Mouse (Mus musculus): ENCODE data around the gene Pgm5. TPM values are rescaled to one million over a fixed set of nuclear protein-coding genes. Genes with fewer than 3 reads are reported as not detected.
A peak's percentile ranks its signal among the peaks of the same experiment; 100 is the strongest.

The Pgm5 gene
- total RNA-seq, 2 experiments from 2014 or later: 59.6 to 63.6 TPM

DNA sequence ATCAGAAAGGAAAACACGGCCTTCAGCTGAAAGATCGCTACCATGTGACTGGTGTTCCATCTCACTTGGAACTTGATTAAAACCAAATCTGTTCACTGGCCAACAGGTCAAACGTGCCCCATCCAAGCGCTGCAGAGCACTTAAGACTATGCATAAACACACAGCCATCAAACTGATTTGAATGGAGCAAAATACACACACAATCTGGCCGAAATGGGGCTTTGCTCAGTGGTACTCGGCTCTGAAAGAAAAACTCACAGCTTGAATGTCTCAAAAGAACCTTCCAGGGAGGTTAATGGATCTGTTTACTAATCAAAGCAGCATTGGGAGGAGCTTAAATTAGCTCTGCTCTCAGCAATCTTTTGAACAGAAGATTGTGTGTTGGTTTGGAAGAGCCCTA, 81.7 kb downstream of the Pgm5 start:
- DNase-seq (ENCODE audit: low spot score in 2 of 2): no peak

DNA sequence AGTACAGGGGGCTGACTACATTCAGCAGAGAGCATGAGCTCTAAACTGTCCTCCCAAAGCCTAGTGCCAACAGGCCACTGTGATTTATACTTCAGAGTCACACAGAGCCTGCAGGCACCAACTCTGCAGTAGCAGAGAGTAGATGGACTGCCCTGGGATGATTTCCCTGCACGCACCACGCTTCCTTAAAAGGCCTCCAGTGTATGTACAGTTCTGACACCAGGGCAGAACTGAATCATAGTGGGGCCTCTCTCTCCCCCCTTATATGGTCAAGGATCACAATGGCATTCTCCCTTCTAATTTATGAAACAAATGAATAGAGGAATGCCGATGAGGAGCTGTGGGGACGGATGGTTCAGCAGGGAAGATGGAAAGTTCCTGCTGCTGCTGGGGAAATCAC, 91.3 kb downstream of the Pgm5 start:
- no peak for DNase-seq (ENCODE audit: low spot score in 2 of 2)

DNA sequence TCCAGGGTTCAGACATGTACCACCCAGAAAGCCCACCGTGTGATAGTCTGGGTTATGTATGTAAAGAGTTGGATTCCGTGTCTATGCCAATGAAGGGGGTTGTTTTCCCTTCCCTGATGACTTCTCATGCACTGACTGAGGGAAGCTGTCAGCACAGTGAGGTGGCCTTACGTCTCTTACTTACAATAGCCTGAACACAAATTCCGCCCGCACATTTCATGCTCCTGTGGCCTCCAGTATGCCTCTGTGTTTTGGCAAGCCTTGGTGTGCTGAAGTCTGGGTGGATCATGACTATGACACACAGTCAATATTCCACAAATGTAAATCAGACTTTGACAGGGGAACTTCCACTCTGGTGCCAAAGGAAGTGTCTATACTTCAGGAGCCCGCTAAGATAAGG, 94.3 kb downstream of the Pgm5 start:
- no peak for DNase-seq (ENCODE audit: low spot score in 2 of 2)

DNA sequence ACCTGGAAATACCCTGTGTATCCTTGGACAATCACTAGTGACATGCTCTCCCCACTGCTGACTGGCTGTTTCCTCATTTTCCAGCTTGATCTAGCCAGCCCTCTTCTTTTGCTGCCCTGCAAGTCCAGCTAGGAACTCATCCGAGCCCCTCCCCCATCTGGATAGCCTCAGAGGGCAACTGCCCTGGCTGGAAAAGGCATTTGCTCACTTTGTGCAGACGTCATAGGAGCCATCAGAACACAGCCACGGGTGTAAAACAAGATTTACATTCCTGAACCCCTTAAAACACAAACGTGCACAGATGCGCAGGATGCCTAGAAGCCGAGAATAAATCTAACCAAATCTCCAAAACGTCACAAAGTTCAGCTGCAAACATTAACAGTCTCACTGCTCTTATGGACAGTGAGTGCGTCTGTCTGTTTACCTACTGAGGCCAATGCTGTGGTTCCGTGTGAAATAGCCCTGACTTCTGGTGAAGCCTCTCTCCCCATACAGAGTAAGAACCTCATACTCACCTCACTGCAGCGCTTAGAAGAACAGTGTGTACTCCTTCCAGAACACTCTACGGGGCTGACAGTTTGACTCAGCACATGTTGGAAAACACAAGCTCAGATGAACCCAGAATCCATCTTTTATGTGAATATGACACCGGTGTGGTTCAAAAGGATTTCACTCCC, 99.0 kb downstream of the Pgm5 start:
- no peak for DNase-seq (ENCODE audit: low spot score in 2 of 2)

DNA sequence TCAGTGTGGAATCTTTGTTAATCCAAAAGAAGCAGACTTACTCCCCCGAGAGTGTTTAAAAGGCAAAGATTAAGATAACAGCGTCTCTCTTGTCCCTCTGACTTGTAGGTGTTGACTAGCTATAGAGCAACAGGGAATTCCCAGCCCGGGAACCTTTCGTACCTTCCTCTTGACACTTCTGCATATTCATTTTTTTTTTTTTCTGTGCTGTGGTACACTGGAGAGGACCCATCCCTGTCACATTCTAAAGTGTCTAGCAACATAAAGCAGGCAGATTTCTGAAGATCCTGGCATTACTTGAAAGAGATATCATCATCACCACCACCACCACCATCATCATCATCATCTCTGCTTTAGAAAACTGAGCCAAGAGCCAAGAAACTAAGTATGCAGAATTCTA, 105.0 kb downstream of the Pgm5 start:
- no peak for DNase-seq (ENCODE audit: low spot score in 2 of 2)

DNA sequence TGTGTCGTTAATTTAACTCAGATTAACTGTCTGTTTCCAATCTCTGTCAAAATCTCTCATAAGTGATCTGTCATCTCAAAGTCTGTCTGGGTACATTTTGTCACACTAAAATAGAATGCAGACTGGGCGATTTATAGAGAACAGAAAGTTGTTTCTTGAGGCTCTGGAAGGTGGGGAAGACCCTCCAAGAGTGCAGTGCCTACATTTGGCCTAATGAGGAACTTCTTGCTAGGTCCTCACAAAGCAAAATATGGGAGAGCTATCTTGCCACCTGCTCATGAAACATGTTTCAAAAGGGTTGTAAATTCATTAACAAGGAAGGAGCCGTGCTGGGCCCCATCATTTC, 107.2 kb downstream of the Pgm5 start:
- no peak for DNase-seq (ENCODE audit: low spot score in 2 of 2)

DNA sequence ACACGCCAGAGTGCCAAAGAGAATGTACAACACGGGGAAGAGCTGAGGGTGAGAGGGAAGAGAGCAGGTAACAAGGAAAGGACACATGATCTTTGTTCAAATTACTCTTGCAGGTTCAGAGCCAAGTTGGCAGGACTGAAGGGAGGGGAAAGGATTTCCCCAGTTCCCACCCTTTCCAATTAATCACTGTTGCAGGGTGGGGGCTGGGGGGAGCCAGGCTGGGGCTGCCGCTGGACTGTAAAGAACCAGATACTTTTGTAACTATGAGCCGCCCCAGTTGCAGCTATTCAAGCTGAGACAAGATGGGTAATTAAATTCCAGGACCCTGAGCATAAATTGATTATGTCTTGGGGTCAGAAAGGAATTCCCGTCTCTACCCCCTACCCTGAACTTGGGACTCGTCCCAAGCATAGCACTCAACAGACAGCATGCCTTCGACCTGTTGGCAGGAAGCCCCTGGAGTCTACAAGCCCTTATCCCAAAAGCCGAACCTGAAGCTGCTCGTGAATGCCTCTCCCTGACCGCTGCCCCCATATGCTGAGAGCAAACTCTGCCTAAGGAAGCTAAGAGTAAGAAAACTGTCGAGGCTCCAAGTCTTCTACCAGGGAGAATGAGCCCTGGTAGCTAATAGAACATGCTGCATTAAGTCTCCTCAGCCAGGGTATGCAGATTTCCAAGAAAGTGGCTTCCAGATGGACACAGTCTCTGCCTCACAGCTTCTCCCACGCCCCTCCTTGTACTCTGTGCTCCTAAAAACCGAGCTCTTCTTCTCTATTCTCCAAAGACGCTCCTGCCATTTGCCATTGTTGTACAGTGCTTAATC, 107.8 kb downstream of the Pgm5 start:
- DNase-seq (ENCODE audit: low spot score in 2 of 2): no peak

DNA sequence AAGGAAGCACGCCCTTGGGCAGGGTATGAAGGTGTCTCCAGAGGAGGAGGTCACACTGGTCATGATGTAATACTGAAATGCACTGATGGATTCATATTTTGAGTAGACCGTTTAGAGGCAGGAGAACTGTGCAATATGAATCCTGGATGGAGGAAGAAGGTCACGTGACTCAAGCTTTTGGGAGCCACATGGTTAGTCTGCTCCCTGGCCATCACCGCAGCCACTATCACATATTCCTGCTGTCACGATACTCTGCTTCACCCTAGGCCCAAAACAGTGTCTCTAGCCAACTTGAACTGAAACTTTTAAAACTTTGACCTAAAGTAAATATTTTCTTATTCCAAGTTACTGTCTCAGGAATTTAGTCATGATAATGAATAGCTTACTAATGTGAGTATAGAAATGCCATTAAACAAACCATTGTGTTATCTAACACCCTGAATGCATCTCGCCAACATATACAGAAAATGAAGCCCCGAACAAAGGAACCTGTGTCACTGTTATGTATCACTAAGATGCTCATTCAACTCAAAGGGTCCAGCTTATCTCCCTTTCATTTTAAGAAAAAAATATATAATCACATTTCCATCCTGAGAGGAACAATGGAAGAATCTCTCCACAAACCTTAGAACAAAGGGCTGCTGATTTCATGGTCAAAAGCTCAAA, 108.6 kb downstream of the Pgm5 start:
- DNase-seq (ENCODE audit: low spot score in 2 of 2): no peak

DNA sequence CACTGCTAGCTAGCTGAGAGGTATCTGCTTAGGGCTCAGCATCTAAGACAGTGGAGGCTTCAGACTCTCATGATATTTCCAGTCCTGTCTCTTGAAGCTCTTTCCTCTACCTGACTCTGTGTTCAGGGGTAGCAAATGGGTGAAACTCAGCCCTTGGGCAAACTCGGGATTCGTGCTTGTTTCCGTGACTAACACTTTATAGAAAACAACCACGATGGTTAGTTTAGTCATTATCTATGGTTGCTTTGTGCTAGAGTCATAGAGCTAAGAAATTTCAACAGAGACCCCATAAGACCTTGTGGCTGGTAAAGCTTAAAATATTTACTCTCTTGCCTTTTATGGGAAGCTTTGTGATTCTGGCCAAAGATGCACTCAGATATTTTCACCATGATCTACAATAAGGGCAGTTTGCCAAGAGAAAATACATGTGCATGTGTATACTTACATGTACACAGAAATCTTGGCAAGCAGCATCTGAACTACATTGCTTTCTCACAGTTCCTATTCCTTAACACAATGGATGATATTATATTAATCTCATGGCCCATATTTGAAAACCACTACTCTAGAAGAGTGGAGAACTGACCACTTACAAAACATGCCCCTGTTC, 115.3 kb downstream of the Pgm5 start:
- DNase-seq (ENCODE audit: low spot score in 2 of 2): no peak

DNA sequence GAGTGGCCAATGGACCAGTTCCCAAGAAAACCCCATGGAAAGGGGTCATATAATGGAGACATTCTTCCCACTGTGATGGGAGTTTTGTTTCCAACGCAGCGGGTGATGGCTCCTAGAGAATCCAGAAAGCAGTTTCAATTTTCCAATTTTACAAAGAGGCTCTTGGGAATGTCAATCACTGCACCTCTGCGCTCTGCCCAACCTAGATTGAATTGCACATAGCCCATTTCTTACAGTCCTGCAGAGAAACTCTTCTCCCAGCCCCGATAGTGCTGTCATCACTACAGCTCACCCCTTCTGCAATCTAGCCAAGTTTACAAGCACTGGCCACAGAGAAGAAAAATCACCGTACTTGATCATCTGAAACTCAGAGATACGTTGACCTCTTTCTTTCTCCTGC, 119.0 kb downstream of the Pgm5 start:
- DNase-seq (ENCODE audit: low spot score in 2 of 2): no peak

DNA sequence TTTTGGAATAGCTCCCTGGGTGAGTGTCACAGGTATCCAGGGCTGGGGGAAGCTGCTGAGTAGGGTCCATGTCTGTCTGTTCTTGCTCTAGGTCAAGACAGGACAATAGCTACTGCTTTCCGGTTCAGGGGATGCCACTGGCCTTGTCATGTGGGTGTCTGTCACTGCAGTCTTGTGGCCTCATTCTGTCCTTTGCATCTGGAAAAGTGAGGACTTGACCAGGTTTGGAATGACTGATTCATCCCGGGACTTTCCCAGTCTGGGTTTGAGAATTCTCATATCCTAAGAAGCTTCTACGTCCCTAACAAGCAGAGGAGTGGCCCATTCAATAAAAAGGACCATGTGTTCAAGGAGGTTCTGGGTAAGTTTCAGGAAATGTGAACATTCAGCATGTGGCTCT, 122.9 kb downstream of the Pgm5 start:
- no peak for DNase-seq (ENCODE audit: low spot score in 2 of 2)

DNA sequence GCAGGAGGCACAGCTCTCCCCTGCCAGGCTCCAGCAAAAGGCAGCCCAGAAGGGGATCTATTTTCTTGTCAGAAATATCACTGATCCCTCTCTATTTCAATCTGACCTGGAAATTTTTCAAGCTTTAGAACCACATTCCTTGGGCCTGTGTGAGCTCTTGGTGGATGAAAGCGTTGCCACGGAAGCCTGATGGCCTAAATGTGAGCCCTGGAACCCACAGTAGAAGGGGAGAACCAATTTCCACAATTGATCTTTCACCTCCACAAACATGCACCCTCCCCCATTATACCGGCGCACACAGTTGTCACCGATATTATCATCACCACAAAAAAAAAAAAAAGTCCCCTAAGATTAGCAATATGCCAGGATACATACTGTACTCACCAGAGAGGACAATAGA, 123.6 kb downstream of the Pgm5 start:
- no peak for DNase-seq (ENCODE audit: low spot score in 2 of 2)

DNA sequence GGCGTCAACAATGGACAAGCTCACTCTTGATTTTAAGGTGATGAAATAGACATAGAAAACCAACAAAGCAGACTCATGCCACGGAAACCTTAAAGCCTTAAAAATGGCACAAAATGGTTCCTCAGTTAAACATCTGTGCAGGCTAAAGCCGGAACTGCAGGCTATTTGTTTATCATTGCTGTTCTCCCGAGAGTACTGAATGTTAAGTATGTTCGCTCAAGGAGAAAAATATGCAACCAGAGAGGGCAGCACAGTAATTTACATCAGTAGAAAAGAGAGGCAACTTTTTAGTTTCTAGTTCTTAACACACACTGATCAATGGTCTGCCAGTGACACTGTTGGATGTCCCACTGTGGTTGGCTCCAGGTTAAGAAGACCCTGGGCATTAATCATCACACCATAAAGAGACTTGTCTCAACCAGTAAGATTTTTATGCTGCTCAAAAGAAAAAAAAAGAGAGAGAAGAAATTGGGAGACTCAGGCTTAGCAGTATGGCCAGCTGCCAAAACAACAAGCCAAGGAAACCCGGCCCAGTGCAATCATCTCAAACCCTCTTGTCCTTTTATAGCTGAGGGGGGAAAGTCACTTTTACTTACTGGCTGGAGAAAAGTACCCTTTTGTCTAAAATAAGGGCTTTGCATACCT, 126.0 kb downstream of the Pgm5 start:
- DNase-seq (ENCODE audit: low spot score in 2 of 2): peak; percentile 29 to 53

DNA sequence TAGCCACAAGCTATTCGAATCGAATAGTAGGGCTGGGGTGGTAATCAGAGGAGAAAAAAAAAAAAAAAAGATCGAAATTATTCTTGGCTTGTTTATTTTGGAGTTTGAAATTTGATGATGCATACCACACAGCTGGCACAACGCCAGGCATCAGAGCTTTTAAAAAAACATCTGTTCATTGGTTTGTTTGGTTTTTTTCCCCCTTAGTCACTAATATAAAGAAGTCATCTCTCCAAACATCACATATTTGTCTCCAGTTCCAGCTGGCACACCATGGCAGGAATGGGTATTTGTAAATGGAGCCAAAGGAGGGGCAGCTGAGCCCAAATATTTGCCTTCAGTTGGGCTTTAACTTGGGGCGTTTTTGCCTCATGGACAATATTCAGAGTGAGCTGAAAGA, 131.0 kb downstream of the Pgm5 start:
- peak in 1 of 2 experiments; percentile 51 for DNase-seq (ENCODE audit: low spot score in 2 of 2)

DNA sequence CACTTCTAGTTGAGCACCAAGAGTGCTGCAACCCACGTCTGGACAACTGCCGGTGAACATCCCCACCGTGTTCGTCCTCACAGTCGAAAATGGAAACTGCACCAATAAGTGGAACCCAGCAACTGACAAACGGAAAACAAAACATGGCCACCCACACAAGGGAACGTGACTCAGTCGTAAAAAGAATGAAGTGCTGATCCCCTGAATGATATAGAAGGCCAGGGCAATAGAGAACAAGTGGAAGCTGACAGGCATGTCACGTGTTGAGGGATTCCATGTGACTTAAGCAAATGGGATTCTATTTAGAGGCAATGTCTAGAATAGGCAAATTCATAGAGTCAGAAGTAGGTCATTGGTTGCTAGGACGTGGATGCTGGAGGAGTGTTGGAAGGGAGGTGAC, 137.3 kb downstream of the Pgm5 start:
- DNase-seq (ENCODE audit: low spot score in 2 of 2): no peak

DNA sequence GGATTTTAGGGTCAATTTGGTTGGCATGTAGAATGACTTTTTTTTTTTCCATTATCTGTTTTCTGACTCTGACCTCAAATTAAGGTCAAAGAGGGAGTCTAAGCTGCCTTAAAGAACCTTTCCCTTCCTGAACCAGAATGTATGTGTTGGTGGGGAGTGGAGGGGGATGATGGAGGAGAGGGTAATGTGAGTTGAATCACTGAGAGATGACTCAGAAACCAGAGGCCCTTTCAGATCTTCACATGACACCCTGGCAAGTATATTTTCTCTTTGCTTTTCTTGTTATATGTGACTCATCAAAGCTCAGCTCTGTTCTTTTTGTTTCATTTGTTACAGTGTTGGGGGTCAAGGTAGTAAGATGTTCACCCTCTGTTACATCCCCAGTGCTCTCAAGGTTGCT, 141.2 kb downstream of the Pgm5 start:
- DNase-seq (ENCODE audit: low spot score in 2 of 2): no peak

DNA sequence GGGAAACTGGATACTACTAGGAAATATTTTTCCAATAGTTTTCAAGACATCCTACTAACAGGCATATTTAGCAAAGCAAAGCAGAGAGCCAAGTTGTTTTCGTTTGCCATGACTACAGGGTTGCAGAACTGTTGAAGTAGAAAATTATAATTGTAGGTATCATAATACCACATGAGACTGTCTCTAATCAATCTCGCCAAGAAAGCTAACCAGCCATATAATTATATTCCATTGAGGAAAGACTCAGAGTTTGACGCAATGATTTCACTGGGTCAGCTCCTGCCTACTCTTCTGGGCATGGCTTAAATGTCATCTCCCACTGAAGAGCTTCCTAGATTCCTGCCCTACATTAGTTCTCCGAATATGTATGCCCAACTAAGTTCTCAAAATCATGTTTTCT, 142.2 kb downstream of the Pgm5 start:
- DNase-seq (ENCODE audit: low spot score in 2 of 2): no peak

DNA sequence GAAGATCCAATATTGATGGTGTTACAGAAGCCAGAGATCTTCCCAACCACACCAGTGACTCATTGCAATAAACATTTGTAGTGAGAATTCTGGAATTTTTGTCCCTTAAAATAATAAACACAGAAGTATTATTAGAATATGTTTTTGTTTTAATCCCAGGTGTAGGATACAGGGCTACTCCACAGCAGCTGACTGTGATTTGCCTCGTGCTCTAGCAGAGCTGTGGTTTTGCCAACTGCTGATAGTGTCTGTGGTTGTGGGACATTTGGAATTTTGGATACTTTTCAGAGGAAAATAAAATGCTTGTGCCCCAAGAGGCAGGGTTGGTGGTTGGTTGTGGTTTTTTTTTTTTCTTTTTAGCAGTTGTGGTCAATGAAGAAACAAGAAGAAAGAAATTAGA, 143.6 kb downstream of the Pgm5 start:
- DNase-seq (ENCODE audit: low spot score in 2 of 2): no peak

DNA sequence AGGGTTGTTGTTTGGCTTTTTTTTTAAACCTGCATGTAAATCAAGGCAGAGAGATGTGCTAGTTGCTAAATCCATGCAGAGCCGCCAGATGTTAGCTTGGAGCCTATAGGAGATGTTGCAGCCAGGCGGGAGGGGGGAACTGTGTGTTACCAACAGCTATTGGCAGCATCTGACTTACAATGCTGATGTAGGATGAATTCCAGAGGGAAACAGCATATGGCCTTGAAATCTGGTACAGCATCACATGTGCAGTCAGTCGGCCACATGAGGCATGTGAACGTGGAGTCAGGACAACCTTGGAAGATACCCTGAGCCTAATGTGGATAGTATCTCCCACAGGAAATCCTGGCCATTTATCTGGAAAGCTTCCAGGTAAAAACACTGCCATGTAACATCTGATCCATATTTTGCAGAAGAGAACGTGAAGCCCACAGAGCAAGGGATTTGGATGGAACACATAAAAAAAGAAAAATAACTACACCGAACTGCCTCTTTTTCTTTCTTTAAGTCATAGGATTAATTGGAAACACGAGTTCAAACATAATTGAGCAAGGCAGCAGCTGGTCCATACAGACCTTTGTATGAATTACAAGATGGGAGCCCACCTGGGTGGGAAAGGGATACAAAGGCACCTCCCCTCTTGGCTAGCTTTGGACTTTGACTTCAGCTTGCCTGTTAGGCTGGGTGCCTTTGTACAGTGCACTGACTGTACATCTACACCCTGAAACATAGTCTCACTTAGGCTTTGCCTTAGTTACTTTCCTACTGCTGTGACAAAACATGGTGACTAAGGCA, 145.2 kb downstream of the Pgm5 start:
- no peak for DNase-seq (ENCODE audit: low spot score in 2 of 2)

DNA sequence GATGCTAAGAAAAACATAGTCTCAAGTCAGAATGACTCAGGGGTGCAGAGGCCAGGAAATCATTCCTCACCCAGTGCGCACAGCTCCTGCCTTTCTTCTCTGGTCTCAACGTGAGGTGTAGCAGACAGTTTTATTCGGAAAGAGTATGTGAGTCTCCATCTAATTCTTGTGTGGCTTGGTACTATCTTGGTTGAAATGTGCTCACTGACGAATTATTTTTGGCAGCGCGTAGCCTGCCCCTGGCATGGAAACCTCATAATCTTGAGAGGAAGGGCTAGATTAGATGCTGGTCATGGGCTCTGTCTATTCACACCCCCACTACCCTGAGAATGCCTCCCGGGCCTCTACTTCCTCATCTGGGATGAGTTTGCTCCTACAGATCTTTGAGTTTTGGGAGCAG, 153.6 kb downstream of the Pgm5 start:
- no peak for DNase-seq (ENCODE audit: low spot score in 2 of 2)

Measured in gastrocnemius, postnatal 4 days (tissue).